Mouse (Mus musculus): ENCODE measurements around the gene Cbx8.

Gene Cbx8

GRCm38 (mm10) chr11:119035094-119035685, 5.6 kb downstream of the Cbx8 start:
- DNase-seq (ENCODE audit: low spot score in 2 of 2): no peak

DNA sequence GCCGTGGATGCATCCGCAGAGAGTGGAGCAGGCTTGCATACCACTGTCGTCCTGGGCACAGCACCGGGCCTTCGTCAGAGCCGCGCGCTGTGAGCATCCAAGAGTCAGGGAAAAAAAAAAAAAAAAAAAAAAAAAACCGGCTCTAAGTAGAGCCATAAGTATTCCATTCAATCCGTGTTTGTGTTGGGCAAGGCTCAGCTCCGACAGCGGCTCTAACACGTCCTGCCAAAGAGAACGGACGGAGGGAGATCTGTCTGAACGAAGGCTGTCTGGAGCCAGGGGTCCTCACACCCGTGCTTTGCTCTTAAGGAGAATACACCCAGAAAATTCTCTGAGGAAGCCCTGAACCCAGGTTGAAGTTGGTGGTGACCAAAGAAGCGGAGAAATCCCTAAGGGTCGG, 6.1 kb downstream of the Cbx8 start:
- DNase-seq (ENCODE audit: low spot score in 2 of 2): no peak

GRCm38 (mm10) chr11:119033874-119034558, 6.8 kb downstream of the Cbx8 start:
- no peak for DNase-seq (ENCODE audit: low spot score in 2 of 2)

DNA sequence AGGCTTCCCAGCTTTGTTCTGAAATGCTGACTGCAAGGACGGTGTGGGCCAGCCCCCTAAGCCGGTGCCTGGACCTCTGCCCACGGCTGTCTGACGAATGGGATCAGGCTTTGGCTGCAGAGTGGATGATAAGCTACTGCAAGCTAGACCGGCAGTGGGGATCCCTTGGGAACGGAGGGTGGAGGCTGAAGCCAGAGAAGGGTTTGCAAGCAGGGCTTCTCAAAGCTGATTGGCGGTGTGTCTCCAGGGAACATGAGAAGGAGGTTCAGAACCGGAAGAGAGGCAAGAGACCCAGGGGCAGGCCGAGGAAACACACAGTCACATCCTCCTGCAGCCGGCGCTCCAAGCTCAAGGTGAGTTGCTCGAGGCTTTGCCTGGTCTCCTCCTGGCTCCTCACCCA, 14.6 kb downstream of the Cbx8 start:
- no peak for DNase-seq (ENCODE audit: low spot score in 2 of 2)

- DNase-seq (ENCODE audit: low spot score in 2 of 2): no peak
Observed at GRCm38 (mm10) chr11:119024260-119024659, 16.5 kb downstream of the Cbx8 start.

- no peak for DNase-seq (ENCODE audit: low spot score in 2 of 2)
Observed at GRCm38 (mm10) chr11:119023616-119023980, 17.2 kb downstream of the Cbx8 start.

DNA sequence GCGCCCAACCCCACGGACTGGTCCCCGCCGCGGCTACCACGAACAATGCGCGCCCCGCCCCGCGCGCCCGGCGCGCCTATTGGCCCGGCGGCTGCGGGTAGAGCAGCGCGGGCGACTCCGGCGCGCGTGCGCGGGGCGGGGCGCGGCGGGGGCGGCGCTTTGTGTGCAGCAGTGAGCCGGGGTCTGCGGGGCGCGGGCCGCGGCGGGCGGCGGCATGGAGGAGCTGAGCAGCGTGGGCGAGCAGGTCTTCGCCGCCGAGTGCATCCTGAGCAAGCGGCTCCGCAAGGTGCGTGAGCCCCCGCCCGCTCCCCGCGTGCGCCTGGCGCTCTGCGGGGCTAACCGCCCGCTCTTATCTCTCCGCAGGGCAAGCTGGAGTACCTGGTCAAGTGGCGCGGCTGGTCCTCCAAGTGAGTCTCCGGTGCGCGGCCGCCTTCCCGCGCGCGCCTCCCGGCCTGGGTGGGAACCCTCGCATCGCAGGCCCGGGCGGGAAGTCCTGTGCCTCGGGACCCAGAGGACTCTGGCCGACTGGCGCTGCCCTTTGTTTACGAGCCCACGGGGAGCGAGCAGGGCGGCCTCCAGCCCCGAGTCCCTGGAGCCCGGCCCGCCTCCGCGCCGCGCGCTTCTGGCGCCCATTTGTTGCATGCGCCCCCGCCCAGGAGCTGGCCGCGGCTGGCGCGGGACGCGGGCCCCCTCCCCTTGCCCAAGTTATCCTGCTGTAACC, 17.7 kb downstream of the Cbx8 start, which contains the start of gene Cbx2:
Cbx2 (plus strand) TSS at position 68 of the 721 bp plus-strand sequence.
- peak in 1 of 2 experiments; percentile 70 for DNase-seq (ENCODE audit: low spot score in 2 of 2)

- no peak for DNase-seq (ENCODE audit: low spot score in 2 of 2)
Observed at GRCm38 (mm10) chr11:119022068-119022894, 18.5 kb downstream of the Cbx8 start.

DNA sequence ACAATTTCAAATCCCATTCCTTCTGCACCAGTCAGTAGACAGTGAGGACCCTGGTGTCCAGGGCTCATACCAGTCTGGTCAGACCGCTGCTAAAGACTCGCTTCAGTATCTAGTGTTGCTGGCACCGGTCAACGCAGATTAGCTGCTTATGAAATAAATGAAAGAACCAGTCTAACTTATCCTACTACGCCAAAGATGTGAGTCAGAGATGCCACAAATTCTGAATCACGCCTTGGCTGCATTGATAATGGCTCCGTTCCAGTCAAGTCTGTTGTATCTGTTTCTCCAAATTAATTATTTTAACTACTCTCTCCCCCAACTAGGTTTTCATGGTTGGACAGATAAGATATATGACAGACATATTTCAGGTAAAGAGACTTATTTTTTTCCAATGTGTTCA, 19.6 kb downstream of the Cbx8 start:
- no peak for DNase-seq (ENCODE audit: low spot score in 2 of 2)

DNA sequence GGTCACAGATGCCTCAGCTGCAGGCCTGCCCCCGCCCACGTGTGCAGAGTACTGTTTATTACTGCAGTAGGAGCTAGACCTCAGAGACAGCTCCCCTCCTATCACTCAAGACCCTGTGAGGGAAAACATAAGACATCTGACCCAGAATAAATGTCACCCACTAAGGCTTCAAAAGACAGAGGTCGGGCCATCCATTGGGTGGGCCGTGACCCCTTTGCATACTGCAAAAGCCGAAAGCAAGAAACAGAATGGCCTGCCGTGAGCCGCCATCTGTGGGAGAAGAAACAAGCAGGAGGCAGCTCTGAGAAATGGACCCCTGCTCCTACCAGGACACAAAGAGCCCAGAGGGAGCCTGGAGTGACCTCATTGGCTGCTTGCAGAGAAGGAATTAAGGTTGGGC, 23.3 kb downstream of the Cbx8 start:
- DNase-seq (ENCODE audit: low spot score in 2 of 2): no peak

DNA sequence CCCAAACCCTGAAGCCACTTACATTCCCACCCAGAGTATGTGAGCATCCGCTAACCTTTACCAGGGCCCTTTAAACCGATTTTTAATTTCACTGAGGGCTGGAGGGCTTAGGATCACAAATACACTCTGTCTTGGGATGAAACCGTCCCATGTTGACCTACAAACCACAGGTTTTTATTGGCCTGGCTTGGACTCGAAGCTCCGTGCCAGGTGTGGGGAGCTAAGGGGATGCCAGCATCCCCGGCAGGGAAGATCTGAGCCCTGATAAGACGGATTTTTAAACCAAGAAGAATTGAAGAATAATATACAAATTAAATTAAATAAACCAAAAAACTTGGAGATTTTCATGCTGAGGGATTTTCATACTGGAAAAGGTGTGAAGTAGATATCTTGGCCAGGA, 26.3 kb downstream of the Cbx8 start:
- DNase-seq (ENCODE audit: low spot score in 2 of 2): no peak

DNA sequence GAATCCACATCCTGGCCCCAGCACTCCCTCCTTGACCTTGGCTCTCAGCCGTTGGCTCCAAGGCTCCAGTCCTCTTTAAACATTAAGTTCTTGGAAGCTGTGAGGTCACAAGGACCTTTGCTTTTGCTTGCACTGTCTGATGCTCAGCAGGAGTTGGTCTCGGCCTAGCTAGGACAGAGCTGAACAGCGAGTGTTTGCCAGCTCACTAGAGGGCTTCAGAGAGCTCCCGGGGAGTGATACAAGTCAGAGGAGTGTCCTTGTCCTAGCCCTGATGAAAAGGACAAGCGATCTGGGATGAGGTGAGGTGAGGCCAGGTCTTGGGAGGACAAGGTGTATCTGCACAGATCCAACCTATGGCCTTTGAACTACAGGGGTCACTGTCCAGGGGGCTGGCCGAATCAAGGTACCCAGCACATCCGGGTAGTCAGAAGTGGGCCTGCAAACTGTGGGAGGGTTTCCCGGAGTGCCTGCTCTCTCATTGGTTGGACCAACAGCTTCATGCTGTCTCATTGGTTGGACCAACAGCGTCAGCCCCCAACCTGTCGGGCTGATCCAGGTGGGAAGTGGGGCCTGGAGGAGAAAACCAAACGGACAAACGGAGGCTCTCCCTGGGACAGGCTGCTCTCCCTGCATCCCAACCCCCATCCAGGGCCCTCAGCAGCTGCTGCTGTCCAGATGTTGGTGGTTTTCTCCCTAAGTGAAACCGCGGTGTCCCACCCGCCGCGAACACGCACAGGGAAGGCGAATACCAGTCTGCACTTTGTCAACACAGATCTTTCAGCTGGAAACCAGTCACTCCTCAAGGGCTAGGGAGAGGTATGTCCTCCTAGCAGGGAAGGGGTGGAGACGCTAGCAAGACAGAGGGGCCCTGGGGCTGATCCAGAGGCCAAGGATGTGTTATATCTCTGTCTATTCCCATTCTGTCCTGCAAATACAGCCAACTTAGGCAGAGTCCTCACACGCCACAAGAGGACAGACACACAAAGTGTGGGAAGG, 33.0 kb downstream of the Cbx8 start:
- DNase-seq (ENCODE audit: low spot score in 2 of 2): no peak

- DNase-seq (ENCODE audit: low spot score in 2 of 2): no peak
Observed at GRCm38 (mm10) chr11:119006462-119006861, 34.3 kb downstream of the Cbx8 start.

DNA sequence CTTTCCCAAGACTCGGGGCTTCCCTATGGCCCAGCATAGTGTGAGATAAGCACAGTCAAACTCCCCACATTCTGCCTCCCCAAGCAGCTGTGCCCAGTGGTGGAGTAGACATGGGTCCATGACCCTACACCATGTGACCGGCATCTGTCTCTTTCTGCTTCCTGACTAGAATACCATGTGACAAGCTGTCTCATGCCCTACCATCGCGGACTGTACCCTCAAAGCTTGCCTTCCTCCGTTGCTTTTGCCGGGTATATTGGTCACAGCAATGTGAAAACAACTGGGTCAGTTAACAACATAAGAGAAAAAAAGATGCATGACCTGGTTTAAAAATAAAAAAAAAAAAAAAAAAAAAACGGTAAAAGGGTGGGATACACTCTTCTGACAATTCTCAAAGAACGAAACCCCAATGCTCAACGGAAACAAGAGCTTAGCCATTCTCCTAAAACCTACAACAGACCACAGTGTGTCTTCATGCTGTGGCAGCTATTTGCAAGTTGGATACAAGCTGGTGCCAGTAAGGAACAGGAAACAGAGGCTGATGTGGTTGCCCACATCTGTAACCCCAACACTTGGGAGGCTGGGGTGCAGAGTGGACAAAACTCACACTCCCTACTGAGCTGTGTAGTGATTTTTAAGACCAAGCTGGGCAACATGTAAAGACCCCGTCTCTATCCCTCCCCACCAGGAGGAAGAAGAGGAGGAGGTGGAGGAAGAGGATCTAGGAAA, 35.1 kb downstream of the Cbx8 start:
- no peak for DNase-seq (ENCODE audit: low spot score in 2 of 2)

DNA sequence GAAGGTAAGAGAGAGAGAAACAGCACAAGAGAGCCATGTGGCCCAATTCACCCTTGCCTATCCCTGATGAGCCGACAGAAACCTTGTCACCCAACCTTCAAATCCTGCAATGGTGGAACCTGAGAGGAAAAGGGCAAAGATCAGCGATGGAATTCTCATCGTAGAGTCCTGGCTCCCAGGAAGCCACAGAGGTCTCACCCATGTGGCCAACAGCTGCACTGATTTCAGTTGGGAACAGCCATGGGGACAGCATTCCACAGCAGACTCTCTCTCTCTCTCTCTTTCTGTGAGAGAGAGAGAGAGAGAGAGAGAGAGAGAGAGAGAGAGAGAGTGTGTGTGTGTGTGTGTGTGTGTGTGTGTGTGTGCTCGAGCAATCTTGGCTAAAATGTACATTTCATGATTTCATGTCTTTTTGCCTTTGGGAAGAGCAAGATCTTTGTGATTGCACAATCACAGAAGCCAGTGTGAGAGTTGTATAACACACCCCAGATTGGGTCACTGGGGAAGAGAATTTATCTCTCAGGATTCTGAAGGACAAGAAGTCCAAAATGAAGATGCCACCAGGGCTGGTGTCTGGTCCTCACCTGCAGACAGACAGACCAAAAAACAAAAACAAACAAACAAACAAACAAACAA, 39.2 kb downstream of the Cbx8 start:
- no peak for DNase-seq (ENCODE audit: low spot score in 2 of 2)

DNA sequence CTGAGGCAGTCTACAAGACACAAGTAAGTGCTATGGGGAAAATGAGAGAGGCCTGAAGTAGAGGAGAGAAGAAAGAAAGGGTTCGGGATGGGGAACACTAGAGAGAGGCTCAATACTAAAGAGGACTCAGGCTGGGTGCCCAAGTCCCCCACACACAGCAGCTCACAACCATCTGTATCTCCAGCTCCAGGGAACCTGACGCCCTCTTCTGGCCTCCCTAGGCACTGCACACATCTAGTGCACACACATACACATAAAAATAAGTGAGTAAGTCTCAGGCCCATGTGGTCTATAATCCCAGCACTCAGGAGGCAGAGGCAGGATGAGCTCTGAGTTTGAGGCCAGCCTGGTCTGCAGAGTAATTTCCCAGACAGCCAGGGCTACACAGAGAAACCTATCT, 39.9 kb downstream of the Cbx8 start:
- no peak for DNase-seq (ENCODE audit: low spot score in 2 of 2)

DNA sequence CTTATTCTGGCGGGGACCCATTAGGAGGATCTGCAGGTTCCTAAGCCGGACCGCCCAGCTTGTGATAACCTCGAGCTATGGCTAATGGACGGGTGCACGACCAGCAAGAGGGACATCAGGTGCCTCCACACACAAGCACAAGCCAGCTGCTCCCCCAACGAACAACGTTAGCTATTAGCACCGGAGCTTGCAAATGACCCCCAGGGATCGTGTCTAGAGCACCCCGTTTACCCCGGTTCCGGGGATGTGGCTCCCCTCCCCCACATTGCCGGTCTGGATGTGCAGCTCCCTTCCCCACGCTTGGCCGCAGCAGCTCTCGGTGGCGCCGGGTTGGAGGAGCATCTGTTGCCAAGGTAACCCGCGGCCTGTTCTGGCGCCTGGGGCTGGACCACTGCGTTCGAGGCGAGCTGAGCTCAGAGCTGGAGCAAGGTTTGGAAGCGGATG, 41.4 kb downstream of the Cbx8 start:
- DNase-seq (ENCODE audit: low spot score in 2 of 2): peak in 1 of 2 experiments; percentile 26

- peak; percentile 78 to 86 for DNase-seq (ENCODE audit: low spot score in 2 of 2)
Observed at GRCm38 (mm10) chr11:118998540-118999265, 42.1 kb downstream of the Cbx8 start.

DNA sequence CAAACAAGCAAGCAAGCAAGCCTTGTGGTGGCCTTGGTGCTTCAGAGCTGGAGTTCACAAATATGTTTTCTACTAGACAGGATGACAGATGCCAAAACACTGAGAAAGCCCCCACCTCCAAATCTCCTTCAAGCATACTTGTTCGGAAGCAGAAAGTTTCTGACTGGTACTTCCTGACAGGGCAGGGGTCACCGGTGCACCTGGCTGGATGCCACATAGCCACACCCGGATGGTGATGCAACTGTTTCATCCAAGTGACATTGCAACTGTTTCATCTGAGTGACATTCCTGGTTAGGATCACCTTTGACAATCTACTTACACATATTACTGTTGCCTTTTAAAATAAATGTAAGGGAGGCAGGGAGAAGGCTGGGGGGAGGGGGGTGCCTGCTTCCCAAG, 43.6 kb downstream of the Cbx8 start:
- no peak for DNase-seq (ENCODE audit: low spot score in 2 of 2)

All from frontal cortex, postnatal 14 days (tissue).